Mouse (Mus musculus) cerebellum, adult 2 months (tissue): Measurements from ENCODE around the gene Gucd1.

Experiments used
- CTCF ChIP-seq: fragments of 200-500 bp; IDR thresholded peaks from 2 replicates; pipeline ENCODE4 v1.5.1; 2011; ENCODE audit warnings: low read depth, mild to moderate bottlenecking, control low read depth, low read length, moderate library complexity, borderline replicate concordance; ENCODE audit not compliant: insufficient read depth
- POLR2A ChIP-seq: fragments of 200-500 bp; IDR thresholded peaks from 2 replicates; pipeline ENCODE4 v1.6.1; 2011; ENCODE audit warnings: low read length, control low read depth, borderline replicate concordance; ENCODE audit not compliant: insufficient read depth

DNA sequence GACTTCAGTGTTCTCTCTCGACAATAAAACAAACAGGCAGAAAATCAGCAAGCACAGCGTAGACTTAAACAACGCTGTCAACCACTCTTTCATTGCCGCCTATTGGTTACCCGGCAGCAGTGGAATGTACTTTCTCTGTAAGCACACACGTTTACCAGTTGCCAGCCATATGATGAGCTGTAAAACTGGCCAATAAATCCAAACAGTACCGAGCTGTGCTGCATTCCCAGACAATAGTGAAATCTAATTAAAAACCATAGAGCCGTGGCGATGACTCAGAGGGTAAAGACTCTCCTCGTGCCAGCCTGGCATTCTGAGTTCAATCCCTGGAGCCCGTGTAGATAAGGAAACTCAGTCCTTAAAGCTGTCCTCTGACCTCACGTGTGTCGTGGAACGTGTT lies 30.7 kb upstream of the Gucd1 start:
- TF ChIP-seq CTCF (no peak), POLR2A (no peak)
